In the genomic region with DNA sequence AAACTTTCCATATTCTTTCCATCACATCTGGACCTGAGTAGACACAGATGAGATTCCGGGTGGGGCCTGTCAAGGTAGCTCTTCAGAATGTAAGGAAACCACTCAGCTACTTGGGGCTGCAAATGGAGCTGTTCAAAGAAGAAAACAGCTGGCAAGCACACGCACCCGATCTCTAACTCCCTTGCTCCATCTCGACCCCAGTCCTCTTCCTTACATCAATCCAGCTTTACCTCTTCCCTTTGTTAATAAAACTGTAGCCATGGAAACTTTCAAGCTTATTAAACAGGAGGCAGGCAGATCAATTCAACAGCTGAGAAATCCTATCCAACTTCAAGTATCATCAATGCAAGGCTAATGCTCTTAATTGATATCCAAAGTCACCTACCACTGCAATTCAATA, we compare ENCODE assay signal across 31 mouse cellular contexts.
DNase-seq lines count a peak whose midpoint lies in the region; ATAC-seq and TF ChIP-seq lines count a peak whose summit lies in the region.
"Had no signal": no experiment of that assay in that cellular context is flagged by ENCODE, and none has a peak within 500 bp of the region (broad histone marks: within the 10 kb centered on the region; RNA-seq: fewer than 3 reads in every experiment).

No protein-coding gene starts in this region.

- peak; percentile 1 for DNase-seq in embryo, embryonic 11.5 days (ENCODE audit: low read depth, low spot score)
- DNase-seq in embryo, embryonic 10 days (ENCODE audit: low spot score): no peak
- DNase-seq in limb, embryonic 11.5 days (ENCODE audit: low spot score): no peak
- no peak for DNase-seq in limb, embryonic 10.5 days (ENCODE audit: low spot score)
- peak; percentile 7 for DNase-seq in limb, embryonic 14.5 days (ENCODE audit: low spot score)
- no peak for DNase-seq in frontal cortex, postnatal 36 days (ENCODE audit: low spot score in 2 of 2)
- no peak for DNase-seq in cerebellum, postnatal 25 days
- DNase-seq: adrenal gland, postnatal 10 days; adrenal gland, postnatal 36 days; B cell, adult 2 months; cerebellum, adult 2 months; cerebellum, adult 9-11 months; cerebellum, postnatal 36 days; gastrocnemius, adult 2 months; gastrocnemius, postnatal 14 days; heart, adult 18-20 months; heart, postnatal 14 days; heart, postnatal 4 days had no signal

- 37% methylated on average over 4 of the region's 4 CpGs for WGBS in limb, embryonic 11.5 days
- WGBS in limb, embryonic 10.5 days: 55% methylated on average over 4 of the region's 4 CpGs
- 12% methylated on average over 4 of the region's 4 CpGs for WGBS in limb, embryonic 14.5 days

- H3K36me3 ChIP-seq in limb, embryonic 11.5 days (ENCODE audit: control insufficient read depth, insufficient read depth, low read length): no peaks in the 10 kb centered on the region
- no peaks in the 10 kb centered on the region for H3K36me3 ChIP-seq in limb, embryonic 10.5 days
- no peaks in the 10 kb centered on the region for H3K36me3 ChIP-seq in limb, embryonic 14.5 days (ENCODE audit: control insufficient read depth, insufficient read depth, low read length)
- H3K36me3 ChIP-seq: embryonic facial prominence, embryonic 13.5 days; forebrain, embryonic 12.5 days; forebrain, embryonic 15.5 days; heart, embryonic 12.5 days; heart, embryonic 15.5 days had no signal

- 0 out of 2 replicates have a peak, but pooled peaks have one; percentile 44 for ATAC-seq in limb, embryonic 11.5 days (ENCODE audit: insufficient number of reproducible peaks, low FRiP score, low TSS enrichment, low read depth)
- ATAC-seq in limb, embryonic 14.5 days (ENCODE audit: low FRiP score, low read depth): no peak; the same call in 1 of the 2 replicates
- ATAC-seq: forebrain, embryonic 15.5 days; hindbrain, postnatal 0 days; inflammation-experienced regulatory T-cells, adult 6 months; intestine, embryonic 16.5 days; Patski had no signal

- no peak overlapping the region for H3K9ac ChIP-seq in limb, embryonic 11.5 days (ENCODE audit: low read length)
- no peak overlapping the region for H3K9ac ChIP-seq in limb, embryonic 14.5 days (ENCODE audit: low read depth, low read length, severe bottlenecking)
- H3K9ac ChIP-seq: embryonic facial prominence, embryonic 13.5 days; forebrain, embryonic 12.5 days; forebrain, embryonic 15.5 days; heart, embryonic 12.5 days; heart, embryonic 15.5 days; hindbrain, embryonic 14.5 days had no signal

- H3K4me1 ChIP-seq in limb, embryonic 11.5 days (ENCODE audit: control insufficient read depth, insufficient read depth, low read length): no peaks in the 10 kb centered on the region
- no peaks in the 10 kb centered on the region for H3K4me1 ChIP-seq in limb, embryonic 10.5 days
- H3K4me1 ChIP-seq in limb, embryonic 14.5 days (ENCODE audit: control insufficient read depth, insufficient read depth, low read length): no peaks in the 10 kb centered on the region
- H3K4me1 ChIP-seq: embryonic facial prominence, embryonic 13.5 days; forebrain, embryonic 12.5 days; forebrain, embryonic 15.5 days; heart, embryonic 15.5 days had no signal

- H3K4me2 ChIP-seq in limb, embryonic 11.5 days (ENCODE audit: low read depth, severe bottlenecking): no peak overlapping the region
- no peak overlapping the region for H3K4me2 ChIP-seq in limb, embryonic 14.5 days (replicated peaks; ENCODE audit: low read depth, low read length, severe bottlenecking)
- H3K4me2 ChIP-seq: embryonic facial prominence, embryonic 13.5 days; forebrain, embryonic 12.5 days; forebrain, embryonic 15.5 days; heart, embryonic 12.5 days; heart, embryonic 15.5 days; hindbrain, embryonic 14.5 days had no signal

- no peak overlapping the region for H3K27ac ChIP-seq in limb, embryonic 11.5 days (replicated peaks; ENCODE audit: low read depth, low read length)
- H3K27ac ChIP-seq in limb, embryonic 10.5 days: no peak overlapping the region
- no peak overlapping the region for H3K27ac ChIP-seq in limb, embryonic 14.5 days (replicated peaks; ENCODE audit: low read depth, low read length)
- H3K27ac ChIP-seq: embryonic facial prominence, embryonic 13.5 days; forebrain, embryonic 12.5 days; forebrain, embryonic 15.5 days; gastrocnemius, adult 2 months; heart, embryonic 15.5 days; hindbrain, embryonic 14.5 days; hindbrain, postnatal 0 days had no signal

- no peak for TF ChIP-seq POLR2A in limb, embryonic 14.5 days (IDR thresholded peaks at IDR 0.05; ENCODE audit: borderline replicate concordance, extremely low read depth, insufficient read depth, insufficient read length)

- no peaks in the 10 kb centered on the region for H3K9me3 ChIP-seq in limb, embryonic 11.5 days (ENCODE audit: control insufficient read depth, low read length)
- no peaks in the 10 kb centered on the region for H3K9me3 ChIP-seq in limb, embryonic 10.5 days (replicated peaks)
- no peaks in the 10 kb centered on the region for H3K9me3 ChIP-seq in limb, embryonic 14.5 days (ENCODE audit: control insufficient read depth, low read length)
- H3K9me3 ChIP-seq: embryonic facial prominence, embryonic 13.5 days; forebrain, embryonic 12.5 days; forebrain, embryonic 15.5 days; G1E; heart, embryonic 12.5 days; heart, embryonic 15.5 days had no signal

- H3K27me3 ChIP-seq in limb, embryonic 11.5 days (ENCODE audit: control insufficient read depth, insufficient read depth, low read length): no peaks in the 10 kb centered on the region
- H3K27me3 ChIP-seq in limb, embryonic 10.5 days (ENCODE audit: low read depth, poor library complexity, severe bottlenecking): no peaks in the 10 kb centered on the region
- H3K27me3 ChIP-seq in limb, embryonic 14.5 days (ENCODE audit: control insufficient read depth, insufficient read depth, low read length): no peaks in the 10 kb centered on the region
- H3K27me3 ChIP-seq: CH12.LX; embryonic facial prominence, embryonic 13.5 days; forebrain, embryonic 12.5 days; forebrain, embryonic 15.5 days; heart, embryonic 12.5 days; heart, embryonic 15.5 days; Patski had no signal

- no peak overlapping the region for H3K4me3 ChIP-seq in limb, embryonic 11.5 days (ENCODE audit: low read depth, low read length)
- no peak overlapping the region for H3K4me3 ChIP-seq in limb, embryonic 10.5 days
- no peak overlapping the region for H3K4me3 ChIP-seq in limb, embryonic 14.5 days (replicated peaks; ENCODE audit: low read length)
- H3K4me3 ChIP-seq: embryonic facial prominence, embryonic 13.5 days; erythroblast, embryonic 14.5 days; forebrain, embryonic 12.5 days; forebrain, embryonic 15.5 days; gastrocnemius, adult 2 months; heart, embryonic 12.5 days; heart, embryonic 15.5 days had no signal

Comparison
In these comparisons a context has a peak if more than half of its experiments do, and no peak if none do; other contexts are left out.
1. DNase-seq: peak in embryo, embryonic 11.5 days (single experiment) and limb, embryonic 14.5 days (single experiment); none in embryo, embryonic 10 days (single experiment), limb, embryonic 11.5 days (single experiment), limb, embryonic 10.5 days (single experiment), frontal cortex, postnatal 36 days (0 of 2) and cerebellum, postnatal 25 days (0 of 2).